Mouse (Mus musculus) kidney, postnatal 0 days (tissue): ENCODE data around the gene Ajm1. TPM values are rescaled to one million over a fixed set of nuclear protein-coding genes. Genes with fewer than 3 reads are reported as not detected.

Source experiments
- ATAC-seq: fragments of 200-750 bp; cut with Nextera tagmentation; replicated peaks from 2 replicates; pipeline ENCODE4 v1.8.0; 2017; ENCODE audit warnings: low read depth, moderate number of reproducible peaks, moderate TSS enrichment, moderate library complexity; ENCODE audit not compliant: low FRiP score
- DNase-seq: peaks from one replicate; pipeline ENCODE4 v3.0.0-alpha.2; 2016; ENCODE audit warnings: low spot score
- H3K27ac ChIP-seq: fragments of 300-500 bp; sonication (generic); 2 replicates; pipeline ENCODE4 v1.5.1; 2014; ENCODE audit warnings: mild to moderate bottlenecking
- H3K27me3 ChIP-seq: fragments of 300-500 bp; sonication (generic); 2 replicates; pipeline ENCODE4 v1.6.1; 2014; ENCODE audit warnings: low read length, mixed read lengths; ENCODE audit not compliant: insufficient read depth
- H3K36me3 ChIP-seq: fragments of 300-500 bp; sonication (generic); 2 replicates; pipeline ENCODE4 v1.6.1; 2014; ENCODE audit warnings: low read length, mixed read lengths; ENCODE audit not compliant: insufficient read depth
- H3K4me1 ChIP-seq: fragments of 300-500 bp; sonication (generic); replicated peaks from 2 replicates; pipeline ENCODE4 v1.6.1; 2014; ENCODE audit warnings: antibody characterized with exemption, low read length, mixed read lengths; ENCODE audit not compliant: insufficient read depth
- H3K4me2 ChIP-seq: fragments of 300-500 bp; sonication (generic); 2 replicates; pipeline ENCODE4 v1.6.1; 2014; ENCODE audit warnings: mild to moderate bottlenecking, low read length, moderate library complexity, mixed read lengths
- H3K4me3 ChIP-seq: fragments of 300-500 bp; sonication (generic); replicated peaks from 2 replicates; pipeline ENCODE4 v1.5.1; 2014; ENCODE audit warnings: low read depth, low read length
- H3K9ac ChIP-seq: fragments of 300-500 bp; sonication (generic); 2 replicates; pipeline ENCODE4 v1.6.1; 2014; ENCODE audit warnings: low read depth, low read length
- H3K9me3 ChIP-seq: fragments of 300-500 bp; sonication (generic); replicated peaks from 2 replicates; pipeline ENCODE4 v1.6.1; 2016; ENCODE audit warnings: low read length, inconsistent platforms, mixed read lengths
- CTCF ChIP-seq: IDR thresholded peaks from 2 replicates; pipeline ENCODE4 v1.5.1; 2016; ENCODE audit warnings: antibody characterized with exemption, low read depth, mild to moderate bottlenecking, moderate library complexity
- WGBS: fragments of 180-500 bp; shearing (Covaris S2); extraction: QIAGEN DNeasy Blood & Tissue Kit; methylation state at CpG from one replicate; pipeline ENCODE4 v1.1.7; 2014; 5-methylcytosine and 5-hydroxymethylcytosine counted together
- polyA plus RNA-seq: library from polyadenylated mRNA; unstranded; fragments of >200 nt; fragmentation: Nextera tagmentation; extraction: Ambion mirVana; gene quantifications from 2 replicates; pipeline ENCODE4 v1.2.1, GENCODE M21; 2015

Ajm1 gene
- polyA plus RNA-seq, 1 experiment from 2014 or later, result 0.16 TPM

GRCm38 (mm10) chr2:25585601-25586000, 4.0 kb upstream of the Ajm1 start:
- Histone ChIP-seq H3K4me3 (no peak overlapping the region), H3K9me3 (no peaks in the 10 kb centered on the region), H3K27ac (no peak overlapping the region), H3K27me3 (peaks cover 6% of the 10 kb centered on the region; the same call in 1 of the 2 replicates), H3K36me3 (peaks cover 42% of the 10 kb centered on the region), H3K4me2 (no peak overlapping the region), H3K4me1 (peaks cover 11% of the 10 kb centered on the region), H3K9ac (no peak overlapping the region)
- DNase-seq, result no peak
- no peak for ATAC-seq
- no peak for TF ChIP-seq CTCF
- WGBS, result 76% methylated on average over 3 of the region's 3 CpGs

- no peak for DNase-seq
- Histone ChIP-seq H3K9me3 (no peaks in the 10 kb centered on the region), H3K4me3 (no peak overlapping the region), H3K9ac (no peak overlapping the region), H3K4me1 (peaks cover 11% of the 10 kb centered on the region), H3K4me2 (no peak overlapping the region), H3K36me3 (peaks cover 37% of the 10 kb centered on the region), H3K27me3 (peaks cover 14% of the 10 kb centered on the region; the same call in 1 of the 2 replicates), H3K27ac (no peak overlapping the region)
- ATAC-seq, result no peak
- TF ChIP-seq CTCF, result no peak
- WGBS, result 73% methylated on average over 4 of the region's 4 CpGs
Observed at GRCm38 (mm10) chr2:25584856-25585255, 3.3 kb upstream of the Ajm1 start.

- Histone ChIP-seq H3K4me1 (peaks cover 18% of the 10 kb centered on the region), H3K9me3 (no peaks in the 10 kb centered on the region), H3K36me3 (peaks cover 37% of the 10 kb centered on the region), H3K27ac (no peak overlapping the region), H3K9ac (no peak overlapping the region), H3K27me3 (peaks cover 21% of the 10 kb centered on the region; the same call in 1 of the 2 replicates), H3K4me3 (no peak overlapping the region), H3K4me2 (no peak overlapping the region)
- WGBS, result 83% methylated on average over 3 of the region's 3 CpGs
- ATAC-seq, result no peak
- TF ChIP-seq CTCF, result no peak
- no peak for DNase-seq
Observed at GRCm38 (mm10) chr2:25584152-25584551, 2.6 kb upstream of the Ajm1 start.

GRCm38 (mm10) chr2:25583571-25583970, 2.0 kb upstream of the Ajm1 start:
- Histone ChIP-seq H3K4me2 (no peak overlapping the region), H3K9me3 (no peaks in the 10 kb centered on the region), H3K9ac (no peak overlapping the region), H3K27ac (no peak overlapping the region), H3K36me3 (peaks cover 34% of the 10 kb centered on the region), H3K4me1 (peaks cover 23% of the 10 kb centered on the region), H3K27me3 (peaks cover 27% of the 10 kb centered on the region), H3K4me3 (no peak overlapping the region)
- WGBS, result 61% methylated on average over 4 of the region's 4 CpGs
- ATAC-seq, result no peak
- no peak for TF ChIP-seq CTCF
- DNase-seq, result no peak

GRCm38 (mm10) chr2:25583120-25583481, 1.5 kb upstream of the Ajm1 start:
- Histone ChIP-seq H3K9me3 (no peaks in the 10 kb centered on the region), H3K4me3 (no peak overlapping the region), H3K4me2 (no peak overlapping the region), H3K27me3 (peaks cover 31% of the 10 kb centered on the region), H3K27ac (no peak overlapping the region), H3K36me3 (peaks cover 30% of the 10 kb centered on the region), H3K9ac (no peak overlapping the region), H3K4me1 (peaks cover 28% of the 10 kb centered on the region)
- ATAC-seq, result no peak
- no peak for TF ChIP-seq CTCF
- DNase-seq, result no peak
- WGBS, result 86% methylated on average over 6 of the region's 6 CpGs

- H3K4me3 ChIP-seq, result no peak overlapping the region
- peak; percentile 57 for DNase-seq
- no peaks in the 10 kb centered on the region for H3K9me3 ChIP-seq
- no peak overlapping the region for H3K9ac ChIP-seq
- ATAC-seq, result no peak
- H3K4me2 ChIP-seq, result no peak overlapping the region
- peaks cover 36% of the 10 kb centered on the region for H3K27me3 ChIP-seq
- peaks cover 33% of the 10 kb centered on the region for H3K4me1 ChIP-seq
- H3K27ac ChIP-seq, result no peak overlapping the region
- no peak for TF ChIP-seq CTCF
- WGBS, result 45% methylated on average over 12 of the region's 12 CpGs
- H3K36me3 ChIP-seq, result peaks cover 27% of the 10 kb centered on the region
Observed at GRCm38 (mm10) chr2:25582466-25583119, 1.0 kb upstream of the Ajm1 start.

GRCm38 (mm10) chr2:25581901-25582301, 344 bp upstream of the Ajm1 start:
- no peak overlapping the region for H3K9ac ChIP-seq
- DNase-seq, result no peak
- H3K4me3 ChIP-seq, result no peak overlapping the region
- WGBS, result 27% methylated on average over 6 of the region's 6 CpGs
- peak overlapping the region; percentile 78 for H3K4me2 ChIP-seq
- no peak for ATAC-seq
- H3K4me1 ChIP-seq, result peaks cover 39% of the 10 kb centered on the region
- H3K27me3 ChIP-seq, result peaks cover 43% of the 10 kb centered on the region
- no peak for TF ChIP-seq CTCF
- H3K9me3 ChIP-seq, result no peaks in the 10 kb centered on the region
- H3K27ac ChIP-seq, result no peak overlapping the region
- peaks cover 20% of the 10 kb centered on the region for H3K36me3 ChIP-seq
